Mouse (Mus musculus) E14TG2a.4 (cell line): Measurements from ENCODE around the gene Ifit1bl2.

ENCODE experiments used
- CTCF ChIP-seq: conservative IDR thresholded peaks from 2 replicates; pipeline ENCODE4 v1.5.1; 2014; ENCODE audit warnings: low read length
- POU5F1 ChIP-seq: IDR thresholded peaks from 2 replicates; pipeline ENCODE4 v1.6.1; 2014; ENCODE audit warnings: low read length, borderline replicate concordance

DNA sequence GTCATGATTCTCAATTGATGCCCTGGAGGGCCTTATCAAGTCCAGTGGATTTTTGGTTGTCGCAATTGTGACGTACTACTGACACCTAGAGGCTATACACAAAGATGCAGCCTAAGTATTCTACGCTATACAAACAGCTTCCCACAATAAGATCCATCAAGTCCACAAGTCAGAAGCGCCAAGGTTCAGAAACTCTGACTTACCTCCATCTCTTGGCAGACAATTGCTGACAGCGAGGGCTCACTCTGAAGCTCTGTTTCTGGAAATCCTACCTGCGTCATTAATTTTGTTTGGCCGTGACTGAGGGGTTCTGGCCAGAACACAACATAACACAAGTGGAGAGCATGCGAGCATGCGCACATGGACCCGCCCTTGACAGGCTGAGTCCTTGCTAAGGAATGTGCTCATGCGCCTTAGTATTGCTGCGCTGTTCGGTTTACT is 21.5 kb upstream of the Ifit1bl2 start:
- TF ChIP-seq CTCF (peak; percentile 68), POU5F1 (no peak)
